Mouse (Mus musculus) liver, postnatal 0 days (tissue): Measurements from ENCODE around the gene Nisch. TPM values are rescaled to one million over a fixed set of nuclear protein-coding genes. Genes with fewer than 3 reads are reported as not detected.

Experiments used
- ATAC-seq: fragments of 200-750 bp; cut with Nextera tagmentation; 2 replicates; pipeline ENCODE4 v1.8.0; 2017; ENCODE audit warnings: mild to moderate bottlenecking, moderate library complexity
- DNase-seq: peaks from one replicate; pipeline ENCODE4 v3.0.0-alpha.2; 2016
- H3K27ac ChIP-seq: fragments of 300-500 bp; sonication (generic); 2 replicates; pipeline ENCODE4 v1.5.1; 2014; ENCODE audit warnings: antibody characterized with exemption, moderate library complexity, mild to moderate bottlenecking, low read depth
- H3K27me3 ChIP-seq: fragments of 300-500 bp; sonication (generic); 2 replicates; pipeline ENCODE4 v1.6.1; 2014; ENCODE audit warnings: low read length, control low read depth, mixed read lengths; ENCODE audit not compliant: insufficient read depth
- H3K36me3 ChIP-seq: fragments of 300-500 bp; sonication (generic); replicated peaks from 2 replicates; pipeline ENCODE4 v1.6.1; 2014; ENCODE audit warnings: mild to moderate bottlenecking, control low read depth, low read length, moderate library complexity, mixed read lengths; ENCODE audit not compliant: insufficient read depth
- H3K4me1 ChIP-seq: fragments of 300-500 bp; sonication (generic); 2 replicates; pipeline ENCODE4 v1.6.1; 2014; ENCODE audit warnings: antibody characterized with exemption, mild to moderate bottlenecking, control low read depth; ENCODE audit not compliant: insufficient read depth
- H3K4me2 ChIP-seq: fragments of 300-500 bp; sonication (generic); 2 replicates; pipeline ENCODE4 v1.6.1; 2014; ENCODE audit warnings: low read depth, mild to moderate bottlenecking, low read length, moderate library complexity, mixed read lengths
- H3K4me3 ChIP-seq: fragments of 300-500 bp; sonication (generic); 2 replicates; pipeline ENCODE4 v1.5.1; 2014; ENCODE audit warnings: low read depth, low read length
- H3K9ac ChIP-seq: fragments of 300-500 bp; sonication (generic); replicated peaks from 2 replicates; pipeline ENCODE4 v1.6.1; 2014; ENCODE audit warnings: mild to moderate bottlenecking, moderate library complexity
- H3K9me3 ChIP-seq: fragments of 300-500 bp; sonication (generic); 2 replicates; pipeline ENCODE4 v1.6.1; 2016; ENCODE audit warnings: mild to moderate bottlenecking, control low read depth, low read length, mixed read lengths
- CTCF ChIP-seq: sonication (generic); IDR thresholded peaks from 2 replicates; pipeline ENCODE4 v1.5.1; 2016; ENCODE audit warnings: antibody characterized with exemption, low read depth
- EP300 ChIP-seq: IDR thresholded peaks from 2 replicates; pipeline ENCODE4 v1.6.1; 2016; ENCODE audit warnings: antibody characterized with exemption, low read depth, mild to moderate bottlenecking
- WGBS: fragments of 180-500 bp; shearing (Covaris S2); extraction: QIAGEN DNeasy Blood & Tissue Kit; methylation state at CpG from one replicate; pipeline ENCODE4 v1.1.7; 2014; ENCODE audit not compliant: insufficient replicate concordance; 5-methylcytosine and 5-hydroxymethylcytosine counted together
- polyA plus RNA-seq: library from polyadenylated mRNA; unstranded; fragments of >200 nt; fragmentation: Nextera tagmentation; extraction: Ambion mirVana; gene quantifications from 2 replicates; pipeline ENCODE4 v1.2.1, GENCODE M21; 2015

The Nisch gene
- polyA plus RNA-seq, 1 experiment from 2014 or later = 65.0 TPM

GRCm38 (mm10) chr14:31138219-31138896 lies 78.4 kb downstream of the Nisch start:
- H3K4me1 ChIP-seq = peaks cover 4% of the 10 kb centered on the region
- peaks cover 3% of the 10 kb centered on the region; the same call in 1 of the 2 replicates for H3K9me3 ChIP-seq
- no peak overlapping the region for H3K4me2 ChIP-seq
- TF ChIP-seq EP300 (no peak), CTCF (no peak)
- peak overlapping the region; percentile 51; the same call in 1 of the 2 replicates for H3K27ac ChIP-seq
- no peak overlapping the region for H3K4me3 ChIP-seq
- ATAC-seq (no peak), DNase-seq (no peak)
- H3K9ac ChIP-seq = no peak overlapping the region
- no peaks in the 10 kb centered on the region for H3K27me3 ChIP-seq
- WGBS = 83% methylated on average over 18 of the region's 35 CpGs
- H3K36me3 ChIP-seq = peaks cover 70% of the 10 kb centered on the region

DNA sequence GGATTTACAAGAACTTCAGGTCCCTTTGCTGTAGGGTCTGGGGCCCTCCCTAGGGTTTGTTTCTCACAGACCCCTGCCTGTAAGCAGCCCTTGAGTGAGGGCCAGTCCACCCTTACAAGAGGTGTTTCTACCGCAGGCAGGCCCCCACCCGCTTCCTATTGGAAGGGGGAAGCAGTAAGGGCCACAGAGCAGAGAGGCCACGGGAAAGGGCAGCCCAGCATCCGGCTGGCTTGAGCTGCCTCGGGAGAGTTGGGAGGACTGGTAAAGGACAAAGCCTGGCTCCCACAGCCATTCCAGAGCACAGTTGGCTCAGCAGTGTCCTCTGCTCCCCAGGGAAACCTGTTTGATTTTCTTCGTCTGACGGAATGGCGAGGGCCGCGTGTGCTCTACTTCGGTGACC lies 79.0 kb downstream of the Nisch start:
- DNase-seq (no peak), ATAC-seq (no peak)
- H3K4me2 ChIP-seq = no peak overlapping the region
- H3K27me3 ChIP-seq = no peaks in the 10 kb centered on the region
- H3K27ac ChIP-seq = peak overlapping the region; percentile 51; the same call in 1 of the 2 replicates
- 85% methylated on average over 10 of the region's 11 CpGs for WGBS
- peaks cover 64% of the 10 kb centered on the region for H3K36me3 ChIP-seq
- peaks cover 3% of the 10 kb centered on the region; the same call in 1 of the 2 replicates for H3K9me3 ChIP-seq
- TF ChIP-seq EP300 (no peak), CTCF (no peak)
- H3K4me3 ChIP-seq = no peak overlapping the region
- H3K9ac ChIP-seq = no peak overlapping the region
- peaks cover 10% of the 10 kb centered on the region for H3K4me1 ChIP-seq

DNA sequence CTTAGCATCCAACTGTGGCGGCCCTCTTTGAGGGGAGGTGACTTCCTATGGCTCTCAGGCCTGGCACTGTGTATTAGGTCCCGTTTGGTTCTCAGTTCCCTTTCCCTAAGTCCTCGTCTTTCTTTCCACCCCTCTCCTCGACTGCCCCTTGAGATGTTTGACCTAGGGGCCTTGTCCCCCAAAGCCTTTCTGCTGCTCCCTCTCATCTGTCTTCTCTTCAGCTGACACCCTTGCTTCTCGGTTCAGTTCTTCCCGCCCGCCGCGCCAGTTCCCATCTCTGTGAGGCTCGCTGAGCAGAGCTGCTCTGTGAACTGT lies 79.5 kb downstream of the Nisch start:
- H3K27ac ChIP-seq = peak overlapping the region; percentile 51; the same call in 1 of the 2 replicates
- WGBS = 71% methylated on average over 10 of the region's 10 CpGs
- DNase-seq = no peak
- no peaks in the 10 kb centered on the region for H3K9me3 ChIP-seq
- no peaks in the 10 kb centered on the region for H3K27me3 ChIP-seq
- H3K4me3 ChIP-seq = no peak overlapping the region
- peaks cover 15% of the 10 kb centered on the region for H3K4me1 ChIP-seq
- ATAC-seq = no peak
- TF ChIP-seq CTCF (no peak), EP300 (no peak)
- peaks cover 59% of the 10 kb centered on the region for H3K36me3 ChIP-seq
- no peak overlapping the region for H3K4me2 ChIP-seq
- no peak overlapping the region for H3K9ac ChIP-seq

- Histone ChIP-seq H3K27ac (no peak overlapping the region), H3K9me3 (no peaks in the 10 kb centered on the region), H3K4me2 (no peak overlapping the region), H3K27me3 (no peaks in the 10 kb centered on the region), H3K9ac (no peak overlapping the region), H3K4me3 (no peak overlapping the region), H3K4me1 (peaks cover 21% of the 10 kb centered on the region), H3K36me3 (peaks cover 54% of the 10 kb centered on the region)
- no peak for TF ChIP-seq EP300
- no peak for TF ChIP-seq CTCF
- WGBS = 88% methylated on average over 26 of the region's 26 CpGs
- DNase-seq (no peak), ATAC-seq (no peak)
Observed at GRCm38 (mm10) chr14:31136411-31137280, 80.1 kb downstream of the Nisch start.

GRCm38 (mm10) chr14:31135495-31136410 lies 81.0 kb downstream of the Nisch start:
- Histone ChIP-seq H3K4me1 (peaks cover 24% of the 10 kb centered on the region), H3K27ac (no peak overlapping the region), H3K36me3 (peaks cover 48% of the 10 kb centered on the region), H3K4me2 (no peak overlapping the region), H3K9ac (no peak overlapping the region), H3K27me3 (no peaks in the 10 kb centered on the region), H3K4me3 (no peak overlapping the region), H3K9me3 (no peaks in the 10 kb centered on the region)
- TF ChIP-seq EP300 = no peak
- no peak for TF ChIP-seq CTCF
- ATAC-seq (no peak), DNase-seq (no peak)
- WGBS = 88% methylated on average over 34 of the region's 34 CpGs
